Mouse (Mus musculus): ENCODE data around the gene Slc30a7. TPM values are rescaled to one million over a fixed set of nuclear protein-coding genes. Genes with fewer than 3 reads are reported as not detected.

The Slc30a7 gene
- total and polyA plus RNA-seq, 3 experiments = 8.1 to 19.1 TPM; not detected in 1

- Histone ChIP-seq H3K36me3 (ENCODE audit: control insufficient read depth in 1 of 2, insufficient read depth in 2 of 2, low read length in 2 of 2) (peaks cover 4 to 6% of the 10 kb centered on the region in 2 experiments), H3K4me3 (ENCODE audit: control insufficient read depth in 1 of 2, insufficient read depth in 1 of 2, low read depth in 2 of 2, low read length in 2 of 2) (no peak overlapping the region), H3K9ac (ENCODE audit: control insufficient read depth, low read depth, low read length, poor library complexity, severe bottlenecking) (no peak overlapping the region), H3K9me3 (replicated peaks; ENCODE audit: insufficient read depth, low read length) (no peaks in the 10 kb centered on the region), H3K4me1 (ENCODE audit: control insufficient read depth in 1 of 2, insufficient read depth in 2 of 2, low read length in 2 of 2) (peaks cover 3 to 4% of the 10 kb centered on the region in 2 experiments; a peak in 3 of 4 replicates), H3K27me3 (ENCODE audit: control insufficient read depth in 1 of 2, insufficient read depth in 2 of 2, low read length in 2 of 2) (no peaks in the 10 kb centered on the region), H3K79me2 (ENCODE audit: control insufficient read depth, insufficient read depth, low read length, poor library complexity) (no peaks in the 10 kb centered on the region; the same call in 1 of the 2 replicates), H3K27ac (ENCODE audit: control insufficient read depth, low read depth, low read length) (no peak overlapping the region)
- no peak for DNase-seq (ENCODE audit: low read depth, low spot score)
- TF ChIP-seq ZKSCAN1 (IDR thresholded peaks at IDR 0.05; ENCODE audit: low read depth, low read length) (no peak), EP300 (IDR thresholded peaks at IDR 0.05; ENCODE audit: low read depth in 1 of 2, low read length in 2 of 2) (no peak), MAFK (IDR thresholded peaks at IDR 0.05; ENCODE audit: borderline replicate concordance, low read depth, low read length) (no peak), TAL1 (IDR thresholded peaks at IDR 0.05; ENCODE audit: low read length) (no peak), ZNF384 (IDR thresholded peaks at IDR 0.05; ENCODE audit: low read depth, low read length) (no peak), UBTF (IDR thresholded peaks at IDR 0.05; ENCODE audit: borderline replicate concordance, insufficient read depth, low read depth, low read length) (no peak), TCF12 (IDR thresholded peaks at IDR 0.05; ENCODE audit: low read depth, low read length) (no peak), KAT2A (conservative IDR thresholded peaks at IDR 0.05; ENCODE audit: low read depth, low read length) (no peak), ELF1 (IDR thresholded peaks at IDR 0.05; ENCODE audit: low read depth, low read length) (no peak), SMC3 (IDR thresholded peaks at IDR 0.05; ENCODE audit: low read depth, low read length) (no peak), ZC3H11A (IDR thresholded peaks at IDR 0.05; ENCODE audit: low read depth, low read length) (no peak), MAX (IDR thresholded peaks at IDR 0.05; ENCODE audit: low read length) (no peak), RCOR1 (IDR thresholded peaks at IDR 0.05; ENCODE audit: low read depth, low read length) (no peak)
Observed at GRCm38 (mm10) chr3:115996929-115997328, 10.3 kb downstream of the Slc30a7 start.

DNA sequence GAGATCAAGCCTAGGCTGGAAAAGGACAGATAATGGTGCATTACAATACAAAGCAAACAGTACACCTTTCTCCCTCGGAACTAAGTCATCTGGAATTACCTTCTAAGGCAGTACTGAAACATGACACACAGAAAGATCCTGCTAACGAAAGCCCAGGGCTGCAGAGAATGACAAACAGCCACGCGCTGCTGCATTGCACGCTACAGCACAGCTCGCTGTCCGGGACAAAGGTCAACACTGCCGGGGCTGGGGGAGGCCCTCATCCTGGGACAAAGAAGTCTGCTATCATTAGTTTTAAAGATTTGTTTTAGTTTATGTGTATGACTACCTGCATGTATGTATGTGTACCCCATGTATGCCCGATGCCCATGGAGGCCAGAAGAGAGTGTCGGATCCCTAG lies 14.2 kb downstream of the Slc30a7 start:
- Histone ChIP-seq H3K4me3 (ENCODE audit: control insufficient read depth in 1 of 2, insufficient read depth in 1 of 2, low read depth in 2 of 2, low read length in 2 of 2) (no peak overlapping the region), H3K9ac (ENCODE audit: control insufficient read depth, low read depth, low read length, poor library complexity, severe bottlenecking) (no peak overlapping the region), H3K36me3 (ENCODE audit: control insufficient read depth in 1 of 2, insufficient read depth in 2 of 2, low read length in 2 of 2) (peaks cover 9 to 16% of the 10 kb centered on the region in 2 experiments), H3K79me2 (ENCODE audit: control insufficient read depth, insufficient read depth, low read length, poor library complexity) (no peaks in the 10 kb centered on the region; the same call in 1 of the 2 replicates), H3K27me3 (ENCODE audit: control insufficient read depth in 1 of 2, insufficient read depth in 2 of 2, low read length in 2 of 2) (no peaks in the 10 kb centered on the region), H3K4me1 (ENCODE audit: control insufficient read depth in 1 of 2, insufficient read depth in 2 of 2, low read length in 2 of 2) (peaks cover 4 to 6% of the 10 kb centered on the region in 2 experiments; a peak in 3 of 4 replicates), H3K9me3 (replicated peaks; ENCODE audit: insufficient read depth, low read length) (no peaks in the 10 kb centered on the region), H3K27ac (ENCODE audit: control insufficient read depth, low read depth, low read length) (no peak overlapping the region)
- DNase-seq (ENCODE audit: low read depth, low spot score) = no peak
- no peak for TF ChIP-seq GABPA (IDR thresholded peaks at IDR 0.05; ENCODE audit: low read depth, low read length)
- no peak for TF ChIP-seq POLR2A (IDR thresholded peaks at IDR 0.05; ENCODE audit: control insufficient read depth in 1 of 2, insufficient read depth in 1 of 2, low read depth in 1 of 2, low read length in 2 of 2, poor library complexity in 1 of 2)
- TF ChIP-seq ZNF384 (IDR thresholded peaks at IDR 0.05; ENCODE audit: low read depth, low read length) = no peak
- no peak for TF ChIP-seq ZC3H11A (IDR thresholded peaks at IDR 0.05; ENCODE audit: low read depth, low read length)
- no peak for TF ChIP-seq MEF2A (IDR thresholded peaks at IDR 0.05; ENCODE audit: extremely low read depth, insufficient replicate concordance, low read depth, low read length, poor library complexity, severe bottlenecking)
- no peak for TF ChIP-seq EP300 (IDR thresholded peaks at IDR 0.05; ENCODE audit: low read depth in 1 of 2, low read length in 2 of 2)
- no peak for TF ChIP-seq MXI1 (IDR thresholded peaks at IDR 0.05; ENCODE audit: low read depth, low read length)
- no peak for TF ChIP-seq JUND (IDR thresholded peaks at IDR 0.05; ENCODE audit: low read depth, low read length)
- no peak for TF ChIP-seq TAL1 (IDR thresholded peaks at IDR 0.05; ENCODE audit: low read length)
- no peak for TF ChIP-seq CHD1 (IDR thresholded peaks at IDR 0.05; ENCODE audit: low read depth, low read length)
- no peak for TF ChIP-seq SMC3 (IDR thresholded peaks at IDR 0.05; ENCODE audit: low read depth, low read length)
- TF ChIP-seq BHLHE40 (IDR thresholded peaks at IDR 0.05; ENCODE audit: borderline replicate concordance, low read depth, low read length) = no peak
- TF ChIP-seq MAFK (IDR thresholded peaks at IDR 0.05; ENCODE audit: borderline replicate concordance, low read depth, low read length) = no peak

All from MEL (cell line).